Mouse (Mus musculus) forebrain, embryonic 15.5 days (tissue): Measurements from ENCODE around the gene Bcl6b. TPM values are rescaled to one million over a fixed set of nuclear protein-coding genes. Genes with fewer than 3 reads are reported as not detected.
A peak's percentile ranks its signal among the peaks of the same experiment; 100 is the strongest.

Experiments
- ATAC-seq: fragments of 200-750 bp; cut with Nextera tagmentation; replicated peaks from 2 replicates; pipeline ENCODE4 v1.8.0; 2017; ENCODE audit warnings: mild to moderate bottlenecking, moderate TSS enrichment, moderate library complexity
- H3K27ac ChIP-seq: fragments of 300-500 bp; sonication (generic); replicated peaks from 2 replicates; pipeline ENCODE4 v1.5.1; 2015; ENCODE audit warnings: mild to moderate bottlenecking, inconsistent platforms
- H3K27me3 ChIP-seq: fragments of 300-500 bp; sonication (generic); 2 replicates; pipeline ENCODE4 v1.6.1; 2015; ENCODE audit warnings: inconsistent platforms
- H3K36me3 ChIP-seq: fragments of 300-500 bp; sonication (generic); 2 replicates; pipeline ENCODE4 v1.6.1; 2015; ENCODE audit warnings: mild to moderate bottlenecking, inconsistent platforms
- H3K4me1 ChIP-seq: fragments of 300-500 bp; sonication (generic); 2 replicates; pipeline ENCODE4 v1.6.1; 2015; ENCODE audit warnings: inconsistent platforms
- H3K4me2 ChIP-seq: fragments of 300-500 bp; sonication (generic); replicated peaks from 2 replicates; pipeline ENCODE4 v1.6.1; 2015; ENCODE audit warnings: mild to moderate bottlenecking, inconsistent platforms
- H3K4me3 ChIP-seq: fragments of 300-500 bp; sonication (generic); 2 replicates; pipeline ENCODE4 v1.5.1; 2015; ENCODE audit warnings: mild to moderate bottlenecking, inconsistent platforms
- H3K9ac ChIP-seq: fragments of 300-500 bp; sonication (generic); replicated peaks from 2 replicates; pipeline ENCODE4 v1.6.1; 2015; ENCODE audit warnings: mild to moderate bottlenecking, inconsistent platforms
- H3K9me3 ChIP-seq: fragments of 300-500 bp; sonication (generic); 2 replicates; pipeline ENCODE4 v1.6.1; 2016; ENCODE audit warnings: inconsistent platforms
- WGBS: fragments of 180-500 bp; shearing (Covaris S2); methylation state at CpG from one replicate; pipeline ENCODE4 v1.1.7; 2015; ENCODE audit warnings: mixed read lengths; 5-methylcytosine and 5-hydroxymethylcytosine counted together
- polyA plus RNA-seq: library from polyadenylated mRNA; unstranded; fragments of >200 nt; fragmentation: Nextera tagmentation; extraction: Ambion mirVana; gene quantifications from 2 replicates; pipeline ENCODE4 v1.2.1, GENCODE M21; 2015

Gene Bcl6b
- 5.7 and 6.1 TPM in 2 replicates for polyA plus RNA-seq

DNA sequence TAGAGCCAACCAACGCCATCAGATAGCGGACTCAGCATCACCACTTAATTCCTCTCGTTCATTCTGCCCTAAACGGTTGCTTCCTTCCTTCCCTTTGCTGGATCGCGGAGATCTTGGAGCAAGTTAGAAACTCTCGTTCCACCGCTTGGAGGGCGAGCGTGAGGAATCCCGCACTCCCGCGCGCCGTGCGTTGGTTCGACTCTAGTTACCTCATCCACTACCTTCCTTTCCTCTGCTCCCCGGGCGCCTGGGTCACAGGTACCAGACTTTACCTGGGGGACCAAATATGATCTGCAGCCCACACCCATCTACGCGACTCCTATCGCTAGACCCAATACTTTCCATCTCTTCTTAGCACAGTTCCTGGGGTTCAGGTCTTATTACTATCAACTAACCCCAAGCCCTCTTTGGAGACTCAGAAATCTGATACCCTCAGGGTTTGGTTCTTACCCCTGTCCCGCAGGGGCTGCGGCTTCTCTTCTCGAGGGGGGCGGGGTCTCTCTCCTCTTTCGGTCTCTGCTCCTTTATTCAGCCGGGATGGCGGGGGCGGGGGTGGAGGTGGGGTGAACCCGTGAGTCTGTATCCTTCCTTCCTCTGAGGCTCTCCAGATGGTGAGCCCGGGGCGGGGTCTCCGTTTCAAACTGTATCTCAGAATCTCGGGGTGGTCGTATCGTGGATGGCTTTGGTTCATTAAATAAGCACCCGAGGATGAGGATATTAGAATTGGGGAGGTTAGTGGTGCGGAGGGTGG lies at the start of gene Bcl6b:
Gene Bcl6b (minus strand): TSS at position 539 of the 751 bp plus-strand sequence.
- peak within 1 kb of the TSS; percentile 49; the same call in 1 of the 2 replicates for H3K27ac ChIP-seq
- no peaks in the 10 kb centered on the region for H3K9me3 ChIP-seq
- H3K4me1 ChIP-seq = peaks cover 62% of the 10 kb centered on the region
- peak within 1 kb of the TSS; percentile 32 for H3K4me3 ChIP-seq
- H3K27me3 ChIP-seq = peaks cover 39% of the 10 kb centered on the region
- H3K4me2 ChIP-seq = peak within 1 kb of the TSS; percentile 46
- 2% methylated on average over 39 of the region's 39 CpGs for WGBS
- H3K36me3 ChIP-seq = peaks cover 2% of the 10 kb centered on the region; the same call in 1 of the 2 replicates
- peak within 1 kb of the TSS; percentile 30 for H3K9ac ChIP-seq
- ATAC-seq = no peak

- no peak overlapping the region for H3K4me2 ChIP-seq
- no peaks in the 10 kb centered on the region for H3K36me3 ChIP-seq
- H3K27me3 ChIP-seq = no peaks in the 10 kb centered on the region
- H3K4me1 ChIP-seq = no peaks in the 10 kb centered on the region
- ATAC-seq = no peak
- WGBS = 86% methylated on average over 3 of the region's 3 CpGs
- no peak overlapping the region for H3K9ac ChIP-seq
- no peak overlapping the region for H3K27ac ChIP-seq
- no peak overlapping the region for H3K4me3 ChIP-seq
- H3K9me3 ChIP-seq = no peaks in the 10 kb centered on the region
These were observed 49.4 kb upstream of the Bcl6b start for GRCm38 (mm10) chr11:70278961-70279360.

- Histone ChIP-seq H3K9ac (no peak overlapping the region), H3K4me1 (no peaks in the 10 kb centered on the region), H3K4me2 (no peak overlapping the region), H3K27me3 (no peaks in the 10 kb centered on the region), H3K4me3 (no peak overlapping the region), H3K9me3 (no peaks in the 10 kb centered on the region), H3K27ac (no peak overlapping the region), H3K36me3 (no peaks in the 10 kb centered on the region)
- ATAC-seq = no peak
- WGBS = 84% methylated on average over 7 of the region's 7 CpGs
These were observed 42.0 kb upstream of the Bcl6b start for GRCm38 (mm10) chr11:70271641-70272040.

DNA sequence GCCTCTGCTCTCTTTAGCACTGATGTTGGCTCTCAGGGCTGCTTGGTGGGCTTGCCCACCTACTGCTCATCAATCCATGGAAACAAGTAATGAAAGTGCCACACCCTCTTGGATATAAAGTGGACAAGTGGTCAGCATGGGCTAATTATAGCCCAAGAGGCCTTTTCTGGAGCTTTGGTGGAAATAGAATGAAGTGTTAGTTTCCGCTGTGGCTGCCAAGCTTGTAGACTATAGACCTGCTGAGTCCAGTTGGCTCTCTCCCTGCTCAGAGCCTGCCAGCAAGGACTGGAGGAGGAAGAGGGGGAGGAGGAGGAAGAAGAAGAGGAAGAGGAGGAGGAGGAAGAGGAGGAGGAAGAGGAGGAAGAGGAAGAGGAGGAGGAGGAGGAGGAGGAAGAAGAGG lies 36.8 kb upstream of the Bcl6b start:
- no peaks in the 10 kb centered on the region for H3K9me3 ChIP-seq
- 77% methylated on average over 1 of the region's 1 CpGs for WGBS
- no peak overlapping the region for H3K27ac ChIP-seq
- no peaks in the 10 kb centered on the region; the same call in 1 of the 2 replicates for H3K27me3 ChIP-seq
- no peak overlapping the region for H3K4me2 ChIP-seq
- H3K9ac ChIP-seq = no peak overlapping the region
- no peaks in the 10 kb centered on the region for H3K4me1 ChIP-seq
- ATAC-seq = no peak
- H3K36me3 ChIP-seq = no peaks in the 10 kb centered on the region
- H3K4me3 ChIP-seq = no peak overlapping the region

DNA sequence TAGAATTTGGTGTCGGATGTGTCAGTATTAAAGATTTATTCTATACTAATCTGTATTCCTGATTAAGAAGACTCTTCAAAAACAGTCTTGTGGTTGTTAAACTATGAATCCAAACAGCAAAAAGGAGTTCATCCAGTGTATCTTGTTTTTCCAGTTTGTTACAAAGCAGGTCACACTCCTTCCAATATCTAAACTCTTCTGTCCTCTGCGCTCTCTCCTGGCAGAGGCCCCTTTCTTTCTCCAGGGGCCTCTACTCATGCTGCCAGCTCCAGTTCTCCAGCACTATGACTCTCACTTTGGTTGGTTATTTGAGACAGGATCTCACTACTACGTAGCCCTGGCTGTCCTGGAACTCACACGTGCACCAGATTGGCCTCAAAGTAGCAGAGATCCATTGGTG lies 36.2 kb upstream of the Bcl6b start:
- no peaks in the 10 kb centered on the region; the same call in 1 of the 2 replicates for H3K27me3 ChIP-seq
- WGBS = 82% methylated on average over 4 of the region's 4 CpGs
- H3K4me1 ChIP-seq = no peaks in the 10 kb centered on the region
- H3K4me3 ChIP-seq = no peak overlapping the region
- H3K27ac ChIP-seq = no peak overlapping the region
- H3K9ac ChIP-seq = no peak overlapping the region
- no peaks in the 10 kb centered on the region for H3K36me3 ChIP-seq
- ATAC-seq = no peak
- H3K9me3 ChIP-seq = no peaks in the 10 kb centered on the region
- no peak overlapping the region for H3K4me2 ChIP-seq

DNA sequence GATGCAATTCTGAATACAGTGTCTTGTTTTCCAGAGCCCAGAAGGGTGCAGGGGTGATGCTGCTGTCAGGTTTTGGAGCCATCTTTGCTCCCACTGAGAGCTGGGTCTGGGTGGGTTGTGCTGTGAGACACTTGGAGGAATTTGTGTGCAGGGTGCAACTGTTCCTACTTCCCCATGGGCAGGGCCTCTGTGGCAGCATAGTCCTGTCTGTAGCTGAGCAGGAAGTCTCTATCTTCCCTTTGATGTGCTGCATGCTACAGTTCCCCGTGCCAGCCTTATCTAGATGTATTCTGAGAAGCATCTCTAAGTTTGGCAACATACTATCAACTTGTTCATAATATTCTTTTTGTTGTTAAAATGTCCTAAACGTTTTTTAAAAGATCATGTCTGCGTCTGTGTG lies 35.7 kb upstream of the Bcl6b start:
- Histone ChIP-seq H3K4me3 (no peak overlapping the region), H3K4me1 (no peaks in the 10 kb centered on the region), H3K4me2 (no peak overlapping the region), H3K27me3 (no peaks in the 10 kb centered on the region; the same call in 1 of the 2 replicates), H3K9ac (no peak overlapping the region), H3K27ac (no peak overlapping the region), H3K9me3 (no peaks in the 10 kb centered on the region), H3K36me3 (no peaks in the 10 kb centered on the region)
- 61% methylated on average over 3 of the region's 3 CpGs for WGBS
- ATAC-seq = no peak

- ATAC-seq = no peak
- Histone ChIP-seq H3K4me3 (no peak overlapping the region), H3K36me3 (no peaks in the 10 kb centered on the region), H3K4me1 (no peaks in the 10 kb centered on the region), H3K4me2 (no peak overlapping the region), H3K27ac (no peak overlapping the region), H3K9ac (no peak overlapping the region), H3K27me3 (peaks cover 18% of the 10 kb centered on the region), H3K9me3 (no peaks in the 10 kb centered on the region)
- WGBS = 92% methylated on average over 4 of the region's 4 CpGs
These were observed 29.4 kb upstream of the Bcl6b start for GRCm38 (mm10) chr11:70259035-70259434.

GRCm38 (mm10) chr11:70254931-70255531 lies 25.4 kb upstream of the Bcl6b start, which contains the start of gene Alox12:
Alox12 (minus strand) TSS chr11:70255353.
- Histone ChIP-seq H3K9ac (no peak within 1 kb of the TSS), H3K4me2 (peak within 1 kb of the TSS; percentile 14; the same call in 1 of the 2 replicates), H3K4me3 (peak within 1 kb of the TSS; percentile 3; the same call in 1 of the 2 replicates), H3K27ac (no peak within 1 kb of the TSS), H3K9me3 (no peaks in the 10 kb centered on the region), H3K27me3 (peaks cover 41% of the 10 kb centered on the region), H3K36me3 (no peaks in the 10 kb centered on the region), H3K4me1 (no peaks in the 10 kb centered on the region)
- no peak for ATAC-seq
- 1% methylated on average over 25 of the region's 25 CpGs for WGBS

DNA sequence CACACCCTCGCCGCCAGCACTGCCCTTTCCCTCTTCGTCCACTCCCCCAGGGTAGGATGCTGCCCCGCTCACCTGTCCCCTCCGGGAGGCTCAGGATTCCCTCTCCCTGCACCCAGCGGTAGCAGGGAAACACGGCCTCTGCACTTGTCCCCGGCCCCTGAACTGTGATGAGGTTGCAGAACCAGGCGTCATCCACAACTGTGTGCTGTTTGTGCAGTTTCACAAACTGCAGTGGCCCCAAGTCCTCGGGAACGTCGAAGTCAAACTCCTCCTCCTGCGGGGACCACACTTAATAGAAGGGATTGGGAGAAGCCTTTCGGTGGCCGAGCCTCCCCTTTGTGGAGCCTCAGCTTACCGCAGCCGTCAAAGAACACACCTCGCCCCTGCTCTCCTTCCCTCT lies 24.7 kb upstream of the Bcl6b start:
- Histone ChIP-seq H3K9ac (no peak overlapping the region), H3K4me1 (no peaks in the 10 kb centered on the region), H3K27ac (no peak overlapping the region), H3K9me3 (no peaks in the 10 kb centered on the region), H3K36me3 (no peaks in the 10 kb centered on the region), H3K4me2 (0 out of 2 replicates have a peak overlapping the region, but pooled peaks have one; percentile 14), H3K4me3 (no peak overlapping the region), H3K27me3 (peaks cover 41% of the 10 kb centered on the region)
- ATAC-seq = no peak
- 2% methylated on average over 18 of the region's 18 CpGs for WGBS

DNA sequence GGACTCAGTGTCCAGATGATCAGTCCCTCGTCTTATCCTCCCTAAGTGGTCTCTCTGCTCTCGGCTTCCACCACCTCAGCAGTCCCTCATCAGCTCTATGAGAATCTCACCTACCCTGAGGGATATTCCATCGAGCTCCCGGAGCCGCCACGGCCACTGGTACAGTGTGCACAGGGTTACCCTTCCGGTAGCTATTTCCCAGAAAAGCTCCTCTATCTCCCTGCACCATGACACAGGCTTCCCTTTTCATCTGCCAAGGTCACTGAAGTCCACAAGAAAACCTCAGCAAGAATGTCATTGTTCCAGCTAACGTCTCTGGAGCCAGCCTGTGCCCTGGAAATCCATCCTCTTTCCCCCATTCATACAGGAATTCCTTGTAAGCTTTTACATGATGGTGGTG lies 22.3 kb upstream of the Bcl6b start:
- H3K27me3 ChIP-seq = peaks cover 41% of the 10 kb centered on the region

GRCm38 (mm10) chr11:70250150-70250549 lies 20.6 kb upstream of the Bcl6b start:
- ATAC-seq = no peak
- H3K9me3 ChIP-seq = no peaks in the 10 kb centered on the region
- no peak overlapping the region for H3K4me3 ChIP-seq
- WGBS = 75% methylated on average over 11 of the region's 11 CpGs
- peaks cover 36% of the 10 kb centered on the region for H3K27me3 ChIP-seq
- no peak overlapping the region for H3K4me2 ChIP-seq
- H3K9ac ChIP-seq = no peak overlapping the region
- H3K27ac ChIP-seq = no peak overlapping the region
- H3K4me1 ChIP-seq = no peaks in the 10 kb centered on the region
- H3K36me3 ChIP-seq = no peaks in the 10 kb centered on the region

More for the DNA sequence above, 22.3 kb upstream of the Bcl6b start:
- no peak for ATAC-seq
- no peaks in the 10 kb centered on the region for H3K9me3 ChIP-seq
- H3K4me2 ChIP-seq = no peak overlapping the region
- H3K36me3 ChIP-seq = no peaks in the 10 kb centered on the region
- 83% methylated on average over 8 of the region's 8 CpGs for WGBS
- no peak overlapping the region for H3K27ac ChIP-seq
- no peaks in the 10 kb centered on the region for H3K4me1 ChIP-seq
- H3K9ac ChIP-seq = no peak overlapping the region
- no peak overlapping the region for H3K4me3 ChIP-seq

DNA sequence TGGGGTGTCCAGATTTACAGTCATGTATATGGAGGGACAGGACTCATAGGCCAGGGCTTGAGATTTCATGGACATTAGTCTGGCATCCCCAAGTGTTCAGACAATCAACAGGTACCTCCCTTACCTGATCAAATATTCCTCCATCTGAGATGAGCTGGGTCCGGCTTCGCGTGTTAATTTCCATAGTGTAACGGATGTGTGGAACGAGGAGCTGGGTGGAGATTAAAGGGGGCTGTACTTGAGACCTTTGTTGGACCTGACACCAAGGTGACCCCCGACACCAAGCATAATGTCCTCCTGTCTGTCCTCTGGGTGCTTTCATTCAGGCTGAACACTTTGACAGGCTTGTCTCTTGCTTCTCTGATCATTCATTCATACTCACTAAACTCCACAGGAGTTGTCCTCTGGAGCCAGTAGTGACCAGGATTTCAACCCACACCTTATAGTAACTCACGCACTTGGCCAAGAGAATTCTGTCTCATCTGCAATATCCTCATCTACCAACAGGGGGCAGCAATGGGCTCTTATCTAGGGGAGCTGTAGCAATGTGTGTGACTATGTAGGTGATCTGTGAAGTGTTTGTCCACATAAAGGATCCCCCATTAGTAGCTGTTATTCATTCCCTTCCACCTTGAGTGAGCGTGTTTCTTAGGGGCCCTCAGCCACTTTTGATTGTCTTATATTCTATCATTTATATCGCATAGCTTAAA lies 17.7 kb upstream of the Bcl6b start:
- H3K4me2 ChIP-seq = no peak overlapping the region
- ATAC-seq = no peak
- no peaks in the 10 kb centered on the region for H3K9me3 ChIP-seq
- no peak overlapping the region for H3K27ac ChIP-seq
- no peak overlapping the region for H3K9ac ChIP-seq
- no peak overlapping the region for H3K4me3 ChIP-seq
- no peaks in the 10 kb centered on the region for H3K4me1 ChIP-seq
- peaks cover 9% of the 10 kb centered on the region for H3K27me3 ChIP-seq
- WGBS = 54% methylated on average over 9 of the region's 9 CpGs
- no peaks in the 10 kb centered on the region for H3K36me3 ChIP-seq
